Mouse (Mus musculus) B cell, adult (primary cell): ENCODE measurements around the gene Gm20498. TPM values are rescaled to one million over a fixed set of nuclear protein-coding genes. Genes with fewer than 3 reads are reported as not detected.

ENCODE experiments used
- total RNA-seq: library from RNA; stranded (reverse); gene quantifications from 4 replicates; pipeline ENCODE4 v1.2.4, GENCODE M21; 2023; ENCODE audit not compliant: inconsistent age

Gene Gm20498
- total RNA-seq, result 13.1 to 16.5 TPM (median 14.8 TPM) in 4 replicates

DNA sequence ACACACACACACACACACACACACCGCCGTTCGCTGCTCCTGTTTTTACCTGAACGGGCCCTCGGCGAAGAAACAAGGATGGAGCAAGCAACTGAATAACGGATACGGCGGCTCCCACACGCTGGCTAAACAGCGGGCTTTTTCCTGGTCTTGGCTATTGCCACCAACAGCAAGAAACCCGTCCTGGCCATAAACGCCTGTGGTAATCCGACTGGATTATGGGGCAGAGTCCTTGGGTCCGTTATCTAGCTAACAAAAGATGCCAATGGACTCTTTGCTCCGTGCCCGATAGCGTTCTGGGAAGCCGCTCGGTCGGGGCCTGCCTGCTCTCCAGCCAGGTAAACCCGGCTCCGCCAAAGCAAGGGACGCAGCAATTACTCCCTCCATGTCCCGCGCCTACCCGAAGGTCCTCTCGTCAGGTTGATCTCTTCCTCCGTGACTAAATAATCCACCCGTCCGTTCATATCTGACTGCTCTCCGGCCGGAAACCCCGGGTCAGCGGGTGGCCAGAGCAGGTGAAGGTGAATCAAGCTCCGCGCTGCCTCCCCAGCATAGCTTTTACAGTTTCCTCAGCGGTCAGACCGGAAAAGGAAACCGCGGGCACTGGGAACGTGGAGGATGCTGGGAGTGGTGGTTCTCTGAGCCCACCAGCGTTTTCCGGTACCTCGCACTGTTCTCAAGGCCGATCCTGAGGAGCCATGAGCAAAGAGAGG lies at the start of gene Gm20498, which contains the start of gene Synj2bp:
Gene Gm20498 (minus strand): TSS at position 590 of the 713 bp plus-strand sequence.
Gene Synj2bp (minus strand): TSS at position 596 of the 713 bp plus-strand sequence.

DNA sequence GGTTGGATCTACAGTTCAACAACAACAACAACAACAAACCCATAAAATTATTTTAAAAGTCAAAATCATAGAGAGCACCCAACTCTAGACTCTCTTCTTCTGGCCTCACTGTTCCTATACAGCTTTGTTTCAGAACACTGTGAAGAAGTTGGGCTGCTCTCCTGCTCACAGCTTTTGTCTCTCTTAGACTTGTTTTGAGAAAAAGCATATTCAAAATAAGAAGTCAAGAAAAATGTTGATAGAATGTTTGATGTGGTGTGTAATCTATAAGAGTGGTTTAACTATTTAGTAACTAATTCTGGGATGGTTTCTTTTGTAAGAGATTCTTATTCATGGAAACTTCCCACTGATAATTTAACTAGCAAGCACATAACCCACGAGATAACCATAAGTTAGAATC lies 35.7 kb upstream of the Gm20498 start, which contains the start of gene Adam21:
Gene Adam21 (minus strand): TSS at position 101 of the 400 bp plus-strand sequence.

DNA sequence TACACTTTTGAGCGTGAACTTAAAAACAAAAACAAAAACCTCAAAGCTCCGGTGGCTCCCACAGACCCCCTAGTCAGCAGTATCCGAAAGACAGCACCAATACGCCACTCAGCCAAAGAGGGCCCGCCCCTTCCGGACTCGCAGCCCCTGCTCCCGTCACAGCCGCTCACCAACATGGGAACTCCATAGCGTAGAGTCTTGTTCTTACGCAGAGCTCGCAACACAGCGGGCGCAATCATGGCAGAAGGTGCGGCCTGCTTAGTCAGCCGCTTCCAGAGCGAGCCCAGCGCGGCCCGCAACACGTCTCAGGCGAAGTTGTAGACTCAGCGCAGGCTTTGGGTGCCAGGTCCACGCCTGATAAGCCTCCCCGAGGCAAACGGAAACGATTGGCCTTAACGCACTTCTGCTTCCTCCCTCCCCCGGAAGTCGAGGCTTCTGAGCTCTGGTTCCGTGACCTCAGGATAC lies 47.9 kb downstream of the Gm20498 start, which contains the start of gene Cox16:
Gene Cox16 (minus strand): TSS at position 401 of the 465 bp plus-strand sequence.

DNA sequence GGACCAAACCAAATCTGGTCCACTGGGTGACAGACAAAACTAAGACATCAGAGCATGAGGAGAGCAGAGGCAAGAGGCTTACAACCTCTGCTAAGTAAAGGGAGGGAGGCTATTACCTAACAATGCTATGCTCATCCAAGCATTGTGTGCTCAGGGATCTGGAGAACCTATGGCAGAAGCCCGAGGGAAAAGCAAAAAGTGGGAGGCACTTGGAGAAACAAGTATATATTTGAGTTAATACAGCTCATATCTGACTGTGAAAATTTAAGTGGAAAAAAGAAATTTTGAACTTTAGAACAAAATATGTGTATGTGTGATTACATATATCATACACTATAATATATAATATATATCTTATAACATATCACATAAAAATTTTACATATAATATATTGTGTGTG lies 110.9 kb downstream of the Gm20498 start, which contains the start of gene Adam4:
Gene Adam4 (minus strand): TSS at position 101 of the 400 bp plus-strand sequence.

DNA sequence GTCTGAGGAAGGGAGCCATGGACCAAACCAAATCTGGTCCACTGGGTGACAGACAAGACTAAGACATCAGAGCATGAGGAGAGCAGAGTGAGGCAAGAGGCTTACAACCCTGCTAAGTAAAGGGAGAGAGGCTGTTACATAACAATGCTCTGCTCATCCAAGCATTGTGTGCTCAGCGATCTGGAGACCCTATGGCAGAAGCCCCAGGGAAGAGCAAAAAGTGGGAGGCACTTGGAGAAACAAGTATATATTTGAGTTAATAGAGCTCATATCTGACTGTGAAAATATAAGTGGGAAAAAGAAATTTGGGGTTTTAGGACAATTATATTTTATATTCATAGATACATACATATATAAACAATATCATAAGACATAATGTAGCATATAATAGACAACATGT lies 153.3 kb downstream of the Gm20498 start, which contains the start of gene Gm4787:
Gene Gm4787 (minus strand): TSS at position 101 of the 400 bp plus-strand sequence.

DNA sequence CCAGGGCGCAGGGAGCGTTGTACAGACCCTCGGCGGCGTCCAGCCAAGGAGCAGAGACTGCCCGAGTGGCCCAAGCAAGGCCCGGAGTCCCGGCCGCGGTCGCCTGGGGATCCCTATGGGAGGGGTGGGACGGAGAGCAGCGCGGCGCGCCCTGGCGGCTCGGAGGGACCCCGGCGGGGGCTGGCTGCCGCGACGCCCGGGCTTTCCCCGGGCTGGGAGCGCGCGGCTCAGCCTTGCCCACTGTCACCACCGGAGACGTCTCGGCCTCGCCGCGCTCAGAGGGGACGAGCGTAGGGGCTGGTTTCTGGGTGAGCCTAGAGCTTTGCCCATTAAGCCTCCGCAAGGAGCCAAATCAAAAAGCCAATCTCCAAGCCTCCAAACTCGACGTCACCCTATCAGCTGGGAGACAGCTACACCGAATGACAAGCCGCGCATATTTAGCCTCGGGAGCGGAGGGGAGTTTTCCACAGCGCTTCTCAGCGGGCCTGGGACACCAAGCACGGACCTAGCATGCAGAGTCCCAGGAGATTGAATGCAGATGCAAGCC lies 199.8 kb downstream of the Gm20498 start, which contains the start of gene Slc8a3:
Gene Slc8a3 (minus strand): TSS at position 306 of the 547 bp plus-strand sequence.

Other genes starting within 250 kb of the Gm20498 start
- not detected in 4 replicates for gene Slc8a3, start 199.7 kb downstream of the Gm20498 start, total RNA-seq
- 0.58 to 0.63 TPM (median 0.61 TPM) in 4 replicates for gene Gm4787, start 153.4 kb downstream of the Gm20498 start, total RNA-seq
- 1.1 to 2.2 TPM (median 1.5 TPM) in 4 replicates for gene Adam4, start 111.0 kb downstream of the Gm20498 start, total RNA-seq
- 54.9 to 75.5 TPM (median 60.0 TPM) in 4 replicates for gene Cox16, start 47.8 kb downstream of the Gm20498 start, total RNA-seq
- 20.9 to 27.9 TPM (median 24.6 TPM) in 4 replicates for gene Synj2bp, start within 50 bp of the Gm20498 start, total RNA-seq
- 0.26 to 0.29 TPM (median 0.27 TPM) in 3 of 4 replicates, not detected in the other for gene Adam21, start 35.6 kb upstream of the Gm20498 start, total RNA-seq
- 49.4 to 64.7 TPM (median 57.1 TPM) in 4 replicates for gene Med6, start 62.1 kb upstream of the Gm20498 start, total RNA-seq
- gene Ttc9, start 98.3 kb upstream of the Gm20498 start, total RNA-seq, result not detected in 4 replicates
- gene Map3k9, start 248.3 kb upstream of the Gm20498 start, total RNA-seq, result 18.4 to 20.6 TPM (median 18.7 TPM) in 4 replicates